Mouse (Mus musculus): ENCODE results near the gene Apold1. TPM values are rescaled to one million over a fixed set of nuclear protein-coding genes. Genes with fewer than 3 reads are reported as not detected.

The Apold1 gene
- total RNA-seq (2014; rRNA removed), result 0.55 and 1.0 TPM in 2 replicates
- polyA plus RNA-seq (2012; rRNA removed), result 0.40 and 0.49 TPM in 2 replicates

DNA sequence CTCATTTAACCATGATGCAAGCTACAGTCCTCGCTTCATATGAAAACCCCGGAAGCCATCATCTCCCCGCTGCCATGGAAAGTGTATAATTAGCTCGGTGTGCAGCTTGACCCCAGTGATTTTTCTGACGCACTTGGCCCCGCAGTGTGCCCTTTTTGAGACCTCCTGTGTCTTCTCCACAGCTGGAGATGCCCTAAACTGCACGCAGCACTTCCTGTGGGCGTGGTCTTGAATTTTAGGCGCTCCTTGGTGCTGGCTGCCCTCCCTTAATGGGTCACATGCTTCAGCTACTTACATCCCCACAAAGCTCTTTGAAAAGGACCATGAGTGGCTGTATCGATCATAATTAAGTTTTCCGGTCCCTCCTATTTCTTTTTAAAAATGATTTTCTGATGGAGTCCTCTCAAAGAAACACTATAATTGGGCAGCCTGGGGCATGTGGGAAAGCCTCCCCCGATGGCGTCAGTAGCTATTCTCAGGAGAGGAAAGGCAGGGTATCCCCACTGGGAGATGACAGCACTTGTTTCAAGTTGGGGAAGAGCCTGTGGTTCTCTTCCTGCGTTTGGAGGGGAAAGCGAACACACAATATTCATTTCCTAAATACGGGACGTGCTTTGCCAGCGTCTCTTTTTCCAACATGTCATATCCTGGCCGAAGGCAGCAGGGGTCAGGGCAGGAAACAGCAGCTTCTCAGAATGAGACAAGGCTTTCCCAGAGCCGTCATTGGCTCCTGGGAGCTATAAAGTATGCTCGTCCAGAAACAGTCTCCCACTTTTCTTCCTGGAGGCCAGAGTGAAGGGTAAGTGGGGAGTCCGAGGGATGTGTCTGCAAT, at the start of gene Apold1:
Gene Apold1, plus strand, starts transcription at position 488 of the 832 bp plus-strand sequence.
- Histone ChIP-seq H3K27me3 (ENCODE audit: control insufficient read depth, insufficient read depth, low read length) (no peaks in the 10 kb centered on the region), H3K27ac (replicated peaks; ENCODE audit: insufficient read depth, low read depth, low read length) (peak within 1 kb of the TSS; percentile 78), H3K4me1 (ENCODE audit: control insufficient read depth, insufficient read depth, low read length) (peaks cover 5% of the 10 kb centered on the region), H3K9ac (ENCODE audit: low read depth, low read length) (peak within 1 kb of the TSS; percentile 57), H3K79me2 (ENCODE audit: control insufficient read depth, insufficient read depth, low read length) (no peaks in the 10 kb centered on the region), H3K36me3 (ENCODE audit: control insufficient read depth, insufficient read depth, low read length) (no peaks in the 10 kb centered on the region), H3K4me3 (ENCODE audit: insufficient read depth, low read depth, low read length) (peak within 1 kb of the TSS; percentile 31)
- TF ChIP-seq POLR2A (IDR thresholded peaks at IDR 0.05; ENCODE audit: extremely low read depth, insufficient read depth, low read length), result no peak
- TF ChIP-seq CTCF (IDR thresholded peaks at IDR 0.05; ENCODE audit: low read depth, low read length), result no peak
- DNase-seq (ENCODE audit: extremely low read depth, low read depth, low spot score), result peak; percentile 40
- 62% methylated on average over 22 of the region's 22 CpGs for WGBS

DNA sequence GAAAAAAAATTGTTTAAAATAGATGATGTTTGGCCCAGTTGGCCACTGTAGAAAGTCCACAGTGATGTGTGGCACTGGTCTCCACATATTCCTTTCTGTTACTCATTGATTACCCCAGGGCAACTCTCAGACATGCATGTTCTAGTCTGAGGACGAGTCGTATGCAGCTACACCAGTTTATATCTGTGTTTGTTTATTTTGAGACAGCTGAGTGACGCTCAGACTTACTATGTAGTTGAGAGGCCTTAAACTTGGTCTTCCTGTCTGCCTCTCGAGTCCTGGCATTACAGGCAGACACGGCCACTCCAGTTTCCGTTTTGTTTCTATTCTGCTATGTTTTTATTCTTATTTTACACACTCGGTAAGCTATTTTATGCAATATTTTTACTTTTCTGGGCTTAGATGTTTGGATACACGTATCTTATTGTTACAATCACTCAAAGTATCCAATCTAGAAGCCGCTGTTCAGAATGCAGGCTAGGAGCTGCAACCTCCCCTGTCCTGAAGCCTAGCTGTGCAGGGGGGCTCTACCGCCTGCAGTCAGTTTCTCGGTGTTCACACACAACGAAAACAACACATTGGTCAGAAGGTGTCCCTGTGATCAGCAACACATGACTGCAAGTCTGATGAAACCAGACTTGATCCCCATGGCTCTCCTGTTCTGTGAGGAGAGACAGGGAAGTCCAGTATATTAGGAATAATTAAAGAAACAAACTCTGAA, 48.9 kb upstream of the Apold1 start:
- TF ChIP-seq POLR2A (IDR thresholded peaks at IDR 0.05; ENCODE audit: extremely low read depth, insufficient read depth, low read length) (no peak), CTCF (IDR thresholded peaks at IDR 0.05; ENCODE audit: low read depth, low read length) (no peak)
- Histone ChIP-seq H3K27ac (replicated peaks; ENCODE audit: insufficient read depth, low read depth, low read length) (no peak overlapping the region), H3K9ac (ENCODE audit: low read depth, low read length) (0 out of 2 replicates have a peak overlapping the region, but pooled peaks have one; percentile 1), H3K79me2 (ENCODE audit: control insufficient read depth, insufficient read depth, low read length) (no peaks in the 10 kb centered on the region; the same call in 1 of the 2 replicates), H3K4me3 (ENCODE audit: insufficient read depth, low read depth, low read length) (no peak overlapping the region), H3K4me1 (ENCODE audit: control insufficient read depth, insufficient read depth, low read length) (no peaks in the 10 kb centered on the region), H3K36me3 (ENCODE audit: control insufficient read depth, insufficient read depth, low read length) (no peaks in the 10 kb centered on the region), H3K27me3 (ENCODE audit: control insufficient read depth, insufficient read depth, low read length) (no peaks in the 10 kb centered on the region)
- WGBS, result 69% methylated on average over 12 of the region's 12 CpGs
- DNase-seq (ENCODE audit: extremely low read depth, low read depth, low spot score), result no peak

DNA sequence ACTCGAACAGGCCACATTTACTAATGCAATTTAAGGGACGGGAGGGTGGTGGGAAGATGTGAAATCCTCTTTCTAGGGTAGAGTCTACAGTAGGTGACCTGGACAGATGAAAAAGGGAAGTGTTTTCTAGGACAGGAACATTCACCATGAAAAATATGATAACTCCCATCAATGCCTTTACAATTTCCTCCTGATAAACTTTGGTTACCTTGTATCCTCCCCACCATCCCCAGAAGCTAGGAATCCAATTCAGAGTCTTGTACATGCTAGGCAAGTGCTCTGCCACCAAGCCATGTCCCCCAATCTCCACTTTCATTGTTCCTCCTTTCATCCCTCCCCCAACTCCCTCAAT, 48.3 kb upstream of the Apold1 start:
- Histone ChIP-seq H3K36me3 (ENCODE audit: control insufficient read depth, insufficient read depth, low read length) (no peaks in the 10 kb centered on the region), H3K4me1 (ENCODE audit: control insufficient read depth, insufficient read depth, low read length) (no peaks in the 10 kb centered on the region), H3K27me3 (ENCODE audit: control insufficient read depth, insufficient read depth, low read length) (no peaks in the 10 kb centered on the region), H3K9ac (ENCODE audit: low read depth, low read length) (no peak overlapping the region), H3K27ac (replicated peaks; ENCODE audit: insufficient read depth, low read depth, low read length) (no peak overlapping the region), H3K79me2 (ENCODE audit: control insufficient read depth, insufficient read depth, low read length) (no peaks in the 10 kb centered on the region; the same call in 1 of the 2 replicates), H3K4me3 (ENCODE audit: insufficient read depth, low read depth, low read length) (no peak overlapping the region)
- DNase-seq (ENCODE audit: extremely low read depth, low read depth, low spot score), result no peak
- TF ChIP-seq CTCF (IDR thresholded peaks at IDR 0.05; ENCODE audit: low read depth, low read length) (no peak), POLR2A (IDR thresholded peaks at IDR 0.05; ENCODE audit: extremely low read depth, insufficient read depth, low read length) (no peak)
- 69% methylated on average over 2 of the region's 2 CpGs for WGBS

DNA sequence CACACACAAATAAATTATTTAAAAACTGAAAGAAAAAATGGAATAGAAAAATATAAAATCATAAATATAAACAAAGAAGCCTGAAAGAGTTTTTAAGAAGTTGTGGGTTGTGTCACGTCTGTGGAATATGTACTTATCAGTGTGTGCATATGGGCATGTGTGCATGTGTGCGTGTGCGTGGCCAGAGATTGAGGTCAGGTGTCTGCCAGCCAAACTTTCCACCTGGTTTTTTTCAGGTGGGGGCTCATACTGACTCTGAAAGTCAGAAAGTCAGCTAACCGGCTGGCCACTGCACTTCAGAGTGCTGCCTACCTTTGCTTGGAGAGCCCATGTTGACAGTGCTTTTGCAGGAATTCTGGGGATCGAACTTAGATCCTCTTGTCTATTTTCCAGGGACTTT, 47.2 kb upstream of the Apold1 start:
- no peak overlapping the region for H3K9ac ChIP-seq (ENCODE audit: low read depth, low read length)
- H3K4me3 ChIP-seq (ENCODE audit: insufficient read depth, low read depth, low read length), result no peak overlapping the region
- no peak for TF ChIP-seq CTCF (IDR thresholded peaks at IDR 0.05; ENCODE audit: low read depth, low read length)
- TF ChIP-seq POLR2A (IDR thresholded peaks at IDR 0.05; ENCODE audit: extremely low read depth, insufficient read depth, low read length), result no peak
- H3K27me3 ChIP-seq (ENCODE audit: control insufficient read depth, insufficient read depth, low read length), result no peaks in the 10 kb centered on the region
- no peaks in the 10 kb centered on the region for H3K4me1 ChIP-seq (ENCODE audit: control insufficient read depth, insufficient read depth, low read length)
- 94% methylated on average over 5 of the region's 5 CpGs for WGBS
- H3K79me2 ChIP-seq (ENCODE audit: control insufficient read depth, insufficient read depth, low read length), result no peaks in the 10 kb centered on the region; the same call in 1 of the 2 replicates
- no peaks in the 10 kb centered on the region for H3K36me3 ChIP-seq (ENCODE audit: control insufficient read depth, insufficient read depth, low read length)
- no peak overlapping the region for H3K27ac ChIP-seq (replicated peaks; ENCODE audit: insufficient read depth, low read depth, low read length)
- no peak for DNase-seq (ENCODE audit: extremely low read depth, low read depth, low spot score)

DNA sequence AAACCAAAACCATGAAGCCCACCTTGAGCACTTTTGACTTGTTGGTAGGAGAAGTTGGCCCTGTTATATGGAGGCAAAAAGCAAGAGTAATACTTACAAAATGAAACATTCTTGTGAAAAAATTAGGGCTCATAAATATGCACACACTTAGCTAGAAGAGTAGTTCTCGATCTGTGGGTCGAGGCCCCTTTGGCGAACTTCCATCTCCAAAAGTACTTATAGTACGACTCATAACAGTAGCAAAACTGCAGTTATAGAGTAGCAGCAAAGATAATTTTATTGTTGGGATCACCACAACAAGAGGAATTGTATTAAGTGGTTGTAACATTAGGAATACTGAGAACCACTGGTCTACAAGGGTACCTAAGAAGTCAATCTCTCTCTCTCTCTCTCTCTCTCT, 41.7 kb upstream of the Apold1 start:
- H3K9ac ChIP-seq (ENCODE audit: low read depth, low read length), result no peak overlapping the region
- 94% methylated on average over 4 of the region's 4 CpGs for WGBS
- H3K27ac ChIP-seq (replicated peaks; ENCODE audit: insufficient read depth, low read depth, low read length), result no peak overlapping the region
- H3K27me3 ChIP-seq (ENCODE audit: control insufficient read depth, insufficient read depth, low read length), result no peaks in the 10 kb centered on the region
- H3K4me1 ChIP-seq (ENCODE audit: control insufficient read depth, insufficient read depth, low read length), result no peaks in the 10 kb centered on the region
- no peak for DNase-seq (ENCODE audit: extremely low read depth, low read depth, low spot score)
- no peak for TF ChIP-seq CTCF (IDR thresholded peaks at IDR 0.05; ENCODE audit: low read depth, low read length)
- TF ChIP-seq POLR2A (IDR thresholded peaks at IDR 0.05; ENCODE audit: extremely low read depth, insufficient read depth, low read length), result no peak
- no peak overlapping the region for H3K4me3 ChIP-seq (ENCODE audit: insufficient read depth, low read depth, low read length)
- H3K36me3 ChIP-seq (ENCODE audit: control insufficient read depth, insufficient read depth, low read length), result no peaks in the 10 kb centered on the region
- H3K79me2 ChIP-seq (ENCODE audit: control insufficient read depth, insufficient read depth, low read length), result no peaks in the 10 kb centered on the region; the same call in 1 of the 2 replicates

Measured in liver, adult 2 months (tissue).